Mouse (Mus musculus): Measurements from ENCODE around the gene Fzd7. TPM values are rescaled to one million over a fixed set of nuclear protein-coding genes. Genes with fewer than 3 reads are reported as not detected.

Gene Fzd7
- total RNA-seq, 2 experiments from 2014 or later, result 7.2 to 7.4 TPM

DNA sequence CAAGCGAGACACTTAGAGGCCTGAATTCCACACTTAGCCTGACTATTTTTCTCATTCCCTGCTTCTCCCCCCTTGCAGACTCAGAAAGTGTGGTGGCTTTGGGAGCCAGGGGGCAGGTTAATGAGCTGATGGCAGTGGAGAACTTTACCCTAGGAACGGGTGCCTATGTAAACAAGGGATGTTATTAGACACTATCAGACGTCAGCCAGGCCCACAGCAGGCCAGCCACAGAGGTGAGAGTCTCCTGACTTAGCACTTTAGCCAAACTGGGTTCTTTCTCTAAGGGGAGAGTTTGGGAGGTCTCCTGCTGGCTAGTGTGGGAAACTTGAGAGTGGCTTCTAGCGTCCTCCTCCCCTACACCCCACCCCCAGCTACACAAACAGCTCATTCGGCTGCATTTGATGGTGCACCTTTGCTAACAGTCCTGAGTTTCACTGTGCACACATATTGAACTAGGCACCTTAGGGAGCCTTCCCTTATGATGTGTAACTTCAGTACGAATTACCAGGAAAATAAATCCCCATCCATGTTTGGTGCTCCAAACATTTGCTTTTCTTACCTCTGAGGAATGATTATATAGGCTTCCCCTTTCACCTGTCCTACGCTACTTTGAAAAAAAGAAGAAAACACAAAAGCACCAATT is 21.6 kb downstream of the Fzd7 start:
- no peak for DNase-seq

DNA sequence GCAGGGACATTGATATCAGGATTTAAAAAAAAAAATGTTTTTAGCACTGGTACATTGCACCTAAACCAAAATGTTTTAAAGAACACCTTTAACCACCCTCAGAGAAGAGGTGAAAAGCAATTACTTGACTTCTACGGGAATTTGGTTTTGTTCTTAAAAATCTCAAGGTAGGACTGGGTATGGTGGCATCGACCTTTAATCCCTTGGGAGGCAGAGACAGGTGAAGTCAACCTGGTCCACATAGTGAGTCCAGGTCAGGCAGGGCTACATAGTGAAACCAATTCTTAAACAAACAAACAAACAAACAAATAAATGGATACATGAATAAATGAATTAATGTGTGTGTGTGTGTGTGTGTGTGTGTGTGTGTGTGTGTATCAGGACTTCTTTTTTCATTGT is 22.1 kb downstream of the Fzd7 start:
- no peak for DNase-seq

DNA sequence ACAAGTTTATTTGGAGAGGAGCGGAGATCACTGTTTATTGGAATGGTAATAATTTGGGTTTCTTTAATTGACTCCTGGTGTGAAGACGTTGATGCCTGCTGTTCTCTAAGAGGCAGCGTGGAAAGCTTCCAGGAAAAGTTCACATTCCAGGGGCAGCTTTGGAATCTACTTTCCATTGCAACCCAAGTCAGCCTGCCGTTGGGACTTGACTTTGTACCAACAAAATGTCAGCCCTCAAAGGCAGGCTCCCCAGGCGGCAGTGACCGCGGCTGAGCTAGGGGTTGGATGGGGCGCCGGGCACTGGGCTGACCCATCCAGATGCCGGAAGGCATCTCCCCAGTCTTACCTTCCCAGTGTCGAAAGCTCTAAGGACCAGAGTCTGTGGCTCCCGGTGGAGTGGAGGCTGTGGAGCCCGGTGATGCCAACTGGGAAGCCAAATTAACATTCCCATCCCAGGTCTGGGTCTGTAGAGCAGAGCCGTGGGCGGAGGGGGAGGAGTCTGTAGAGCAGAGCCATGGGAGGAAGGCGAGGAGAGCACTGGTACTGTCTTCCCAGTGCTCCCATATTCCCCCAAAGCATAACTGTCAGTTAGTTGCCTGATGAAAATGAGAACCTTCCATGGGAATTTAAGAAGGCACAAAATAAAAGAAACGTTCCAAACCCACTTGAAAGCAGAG is 26.4 kb downstream of the Fzd7 start:
- peak; percentile 17 for DNase-seq

DNA sequence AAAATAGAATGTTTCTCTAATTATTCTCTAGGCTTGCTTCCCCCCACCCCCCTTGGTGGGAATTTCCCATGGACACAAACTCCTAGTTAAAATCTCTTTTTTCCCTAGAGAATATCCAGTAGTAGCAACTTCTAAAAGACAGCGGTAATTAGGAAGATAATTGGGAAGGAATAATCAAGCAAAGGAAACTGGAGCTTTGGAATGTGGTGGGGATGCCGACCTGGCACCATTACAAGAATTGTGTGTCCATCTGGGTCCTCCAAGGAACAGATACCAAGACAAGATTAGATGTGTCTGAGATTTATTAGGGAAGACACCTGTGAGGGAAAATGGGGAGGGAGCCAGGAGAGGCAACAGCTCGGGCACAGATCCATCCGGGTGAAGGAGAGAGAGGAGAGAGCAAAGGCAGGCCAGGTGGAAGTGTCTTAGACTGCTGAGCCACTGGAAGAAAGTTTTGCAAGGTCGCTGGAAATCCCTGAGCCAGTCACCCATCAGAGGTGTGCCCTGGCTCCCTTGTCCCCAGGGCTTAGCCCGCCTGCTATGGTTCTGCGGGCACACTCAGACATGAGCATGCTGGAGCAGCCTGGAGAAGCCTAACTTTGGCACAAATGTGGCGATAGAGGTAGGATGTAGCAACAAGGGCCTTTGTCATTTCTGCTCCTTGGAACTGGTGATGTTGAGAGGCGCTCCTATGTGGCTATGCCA is 29.5 kb downstream of the Fzd7 start:
- DNase-seq, result no peak

DNA sequence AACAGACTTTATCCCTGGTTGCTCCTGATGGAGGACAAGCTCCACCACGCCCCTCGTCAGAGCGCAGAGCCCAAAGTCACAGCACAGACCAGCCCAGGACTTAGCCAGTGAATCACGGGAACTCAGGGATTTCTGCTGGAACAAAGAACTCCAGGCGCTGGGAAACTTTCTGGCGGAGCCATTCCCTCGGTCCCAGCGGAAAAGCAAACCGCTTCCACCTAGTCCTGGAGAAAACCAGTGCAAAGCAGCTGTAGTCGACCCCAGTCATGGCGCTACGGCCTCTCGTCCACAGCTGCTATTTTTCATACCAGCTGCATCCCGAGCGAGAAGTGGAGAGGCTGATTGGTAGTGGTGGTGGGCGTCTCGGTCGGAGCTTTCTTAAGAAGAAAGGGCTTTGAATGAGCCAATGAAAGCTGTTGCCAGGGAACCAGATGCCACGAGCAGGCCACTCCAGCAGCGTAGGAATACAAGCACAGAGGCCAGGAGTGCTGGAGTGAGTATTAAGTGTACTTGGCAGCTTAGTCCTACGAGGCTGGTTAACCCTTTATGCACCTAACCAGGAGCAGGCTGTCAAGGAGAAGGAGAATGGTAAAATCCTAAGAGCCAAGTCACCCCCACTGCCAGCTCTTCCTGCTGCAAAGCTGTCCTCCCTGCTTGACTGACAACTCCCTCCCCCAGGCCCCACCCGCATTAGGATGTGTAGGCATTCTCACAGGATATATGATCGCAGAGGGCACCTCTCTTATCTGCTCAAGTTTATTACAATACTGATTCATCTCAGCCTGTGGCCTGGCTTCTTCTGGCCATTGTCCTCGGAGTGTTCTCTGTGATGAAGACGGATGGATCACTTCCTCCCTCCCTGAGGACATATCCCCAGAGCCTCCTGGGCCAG is 34.0 kb downstream of the Fzd7 start, which contains the start of gene Gm973:
Gene Gm973, plus strand, starts transcription at position 239 of the 892 bp plus-strand sequence.
- peak; percentile 59 for DNase-seq

DNA sequence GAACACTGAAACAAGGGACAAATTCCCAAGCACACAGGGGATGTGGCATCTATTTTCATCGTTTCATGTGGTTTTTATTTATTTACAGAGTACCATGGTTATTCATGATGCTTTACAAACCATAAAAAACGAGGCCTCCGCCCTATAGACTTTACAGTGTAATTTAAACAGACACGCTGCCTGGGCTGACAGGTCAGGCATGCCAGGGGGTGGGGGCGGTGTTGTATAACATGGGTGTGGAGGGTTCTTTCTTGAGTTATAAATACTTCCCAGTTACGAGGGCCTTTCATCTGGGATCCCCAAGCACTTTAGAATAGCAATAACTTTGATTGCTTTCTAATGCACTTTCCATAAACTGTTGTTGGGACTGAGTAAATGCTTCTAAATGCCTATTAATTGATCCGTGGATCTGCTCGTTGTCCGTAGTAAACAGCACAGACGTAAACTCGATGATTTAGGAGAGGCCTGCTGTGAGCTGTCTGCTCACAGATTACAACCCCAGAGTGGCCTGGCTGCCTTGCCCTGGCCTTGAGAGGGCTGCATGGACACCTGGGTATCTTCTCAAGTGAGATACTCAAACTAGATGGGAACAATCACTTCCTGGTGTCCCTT is 38.1 kb downstream of the Fzd7 start:
- no peak for DNase-seq

DNA sequence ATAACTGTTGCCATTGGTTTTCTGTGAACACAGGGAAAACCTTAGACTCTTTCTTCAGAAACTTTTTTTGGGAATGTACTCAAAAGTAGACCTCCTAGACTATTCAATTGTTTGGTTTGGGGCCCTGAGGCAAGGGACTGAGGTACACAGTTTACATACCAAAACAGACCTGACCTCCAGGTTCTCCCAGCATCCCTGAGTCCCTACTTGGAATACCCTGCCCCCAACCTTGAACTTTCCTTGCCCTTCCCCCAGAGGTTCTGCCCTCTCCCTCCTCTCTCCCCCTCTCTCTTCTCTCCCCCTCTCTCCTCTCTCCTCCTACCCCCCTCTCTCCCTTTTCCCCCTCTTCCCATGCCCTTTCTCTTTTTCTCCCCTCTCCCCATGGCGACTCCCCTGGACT is 40.2 kb downstream of the Fzd7 start:
- no peak for DNase-seq

DNA sequence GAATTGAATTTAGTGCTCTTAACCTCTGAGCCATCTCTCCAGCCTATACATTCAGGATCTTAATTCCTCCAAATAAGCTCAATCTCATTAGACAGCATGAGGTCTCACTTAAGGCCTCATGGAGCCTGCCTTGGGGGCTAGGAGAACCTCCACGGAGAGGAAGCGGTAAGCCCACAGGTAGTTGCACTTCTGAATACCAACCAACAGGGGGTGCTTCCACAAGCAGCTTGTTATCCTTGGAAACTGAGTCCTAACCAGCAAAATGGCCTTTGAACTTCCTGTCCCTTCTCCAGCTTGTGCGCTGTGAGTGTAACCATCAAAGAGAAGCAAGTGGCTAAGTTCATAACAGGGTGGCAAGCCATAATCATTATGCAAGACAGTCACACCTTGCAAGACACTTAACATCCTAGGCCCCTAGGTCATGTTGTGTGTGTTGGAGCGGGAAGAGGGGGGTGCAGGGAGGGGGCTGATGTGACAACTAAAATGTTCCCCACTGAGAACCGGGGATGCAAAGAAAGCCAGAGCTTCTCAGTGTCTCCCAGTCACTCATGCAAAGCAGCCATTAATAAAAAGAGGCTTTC is 41.2 kb downstream of the Fzd7 start:
- DNase-seq, result no peak

DNA sequence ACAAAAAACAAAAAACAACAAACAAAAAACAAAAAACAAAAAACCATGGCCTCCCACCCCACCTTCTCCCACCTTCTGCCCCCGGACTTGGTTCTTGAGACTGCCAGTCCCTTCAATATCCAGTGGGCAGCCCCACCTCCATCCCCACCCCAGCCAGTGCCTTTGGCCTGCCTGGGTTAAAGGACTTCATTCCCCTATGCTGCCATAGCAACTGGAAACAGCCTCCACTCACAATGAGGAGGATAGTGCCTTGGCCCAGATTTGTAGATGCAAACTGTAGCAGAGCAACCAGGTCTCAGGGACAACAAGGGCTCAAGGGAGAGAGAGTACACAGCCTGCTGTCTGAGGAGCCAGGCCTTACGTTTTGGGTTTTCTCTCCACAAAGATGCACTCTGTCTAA is 41.8 kb downstream of the Fzd7 start:
- DNase-seq, result no peak

DNA sequence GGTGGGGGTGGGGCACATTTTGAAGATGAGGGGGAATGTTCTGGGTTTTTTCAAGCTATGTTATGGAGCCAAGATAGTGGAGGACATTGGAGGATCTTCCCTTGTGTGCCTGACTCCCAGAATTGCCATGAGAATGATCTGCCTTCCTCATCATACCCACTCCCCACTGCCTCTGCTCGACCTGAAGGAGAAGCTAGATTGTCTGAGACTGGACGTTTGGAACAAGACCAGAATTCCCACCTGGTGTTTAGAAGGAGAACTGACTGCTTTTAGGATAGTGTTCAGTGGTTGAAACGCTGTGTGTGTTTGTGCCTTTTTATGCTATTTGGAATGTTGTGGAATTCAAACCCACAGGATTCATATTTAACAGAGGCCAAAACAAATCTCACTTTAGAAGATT is 42.5 kb downstream of the Fzd7 start:
- DNase-seq, result no peak

DNA sequence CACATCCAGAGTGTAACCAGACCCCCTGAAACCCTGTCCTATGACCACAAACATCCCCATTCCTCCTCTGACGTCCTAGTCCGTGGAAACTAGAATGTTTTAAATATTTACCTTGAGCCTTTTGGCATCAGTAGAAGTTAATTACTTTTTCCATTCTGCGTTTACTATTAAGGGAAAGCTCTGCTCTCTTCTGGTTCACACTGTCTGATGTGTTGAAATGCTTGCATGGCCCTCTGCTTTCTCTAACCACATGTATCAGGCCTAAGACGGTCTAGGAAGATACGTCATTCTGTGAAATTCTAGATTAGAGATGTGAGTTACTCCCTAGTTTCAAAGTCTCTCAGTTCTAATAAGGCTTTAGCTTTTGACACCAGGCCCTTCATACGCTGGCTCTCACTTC is 45.0 kb downstream of the Fzd7 start:
- DNase-seq, result no peak

DNA sequence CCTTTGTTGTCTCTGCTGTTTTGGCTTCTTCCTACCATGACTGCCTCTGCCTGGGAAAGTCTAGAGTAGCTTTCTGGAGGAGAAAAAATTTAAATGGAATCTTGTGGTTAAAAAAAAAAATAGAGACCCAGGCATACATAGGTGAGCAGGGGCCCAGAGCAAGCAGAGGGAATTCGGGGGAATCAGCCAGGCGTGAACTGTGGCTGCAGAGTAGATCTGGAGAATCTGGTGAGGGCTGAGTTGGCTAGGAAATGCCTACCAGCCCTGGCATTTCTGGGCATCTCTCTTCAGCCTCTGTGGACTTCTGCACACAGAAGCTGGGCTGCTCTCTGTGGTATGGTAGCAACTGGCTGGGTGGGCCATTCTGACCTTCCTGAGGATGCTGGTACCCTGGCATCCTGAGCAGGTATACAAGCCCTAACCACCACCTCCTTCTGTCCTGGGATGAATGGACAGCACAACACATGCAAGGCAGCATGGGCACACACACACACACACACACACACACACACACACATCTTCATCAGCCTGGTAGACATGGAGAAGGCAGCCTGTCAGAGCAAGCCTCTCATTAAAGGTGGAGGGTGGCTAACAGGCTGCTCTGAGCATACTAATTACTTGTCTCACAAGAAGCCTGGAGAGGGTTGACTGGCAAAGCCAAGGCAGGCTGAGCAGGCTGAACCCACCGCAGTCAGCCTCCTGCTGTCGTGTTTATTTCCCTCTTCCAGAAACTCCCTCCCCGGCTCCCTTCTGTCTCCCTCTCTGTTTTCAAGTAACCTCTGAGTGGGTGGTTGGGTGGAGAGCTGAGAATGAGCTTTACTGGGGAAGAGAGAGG is 53.0 kb downstream of the Fzd7 start:
- DNase-seq, result no peak

Other genes with a start within 250 kb of the Fzd7 start
- 10 to 100 TPM; 12.8 to 13.5 TPM for gene Als2, start 245.2 kb upstream of the Fzd7 start, total RNA-seq (2021)
- not detected for gene Cdk15, start 225.5 kb upstream of the Fzd7 start, total RNA-seq (2021)
- not detected for gene Gm973, start 33.8 kb downstream of the Fzd7 start, total RNA-seq (2021)
- 10 to 100 TPM; 68.4 to 71.9 TPM for gene Sumo1, start 188.4 kb downstream of the Fzd7 start, total RNA-seq (2021)
- 10 to 100 TPM; 90.9 to 95.8 TPM for gene Nop58, start 202.5 kb downstream of the Fzd7 start, total RNA-seq (2021)